Mouse (Mus musculus) embryo, embryonic 11.5 days (tissue): Measurements from ENCODE around the gene Ndufaf3.

Source experiments
- DNase-seq: peaks from one replicate; pipeline ENCODE4 v3.0.0-alpha.2; 2012; ENCODE audit warnings: low read depth, low spot score

Gene Ndufaf3

DNA sequence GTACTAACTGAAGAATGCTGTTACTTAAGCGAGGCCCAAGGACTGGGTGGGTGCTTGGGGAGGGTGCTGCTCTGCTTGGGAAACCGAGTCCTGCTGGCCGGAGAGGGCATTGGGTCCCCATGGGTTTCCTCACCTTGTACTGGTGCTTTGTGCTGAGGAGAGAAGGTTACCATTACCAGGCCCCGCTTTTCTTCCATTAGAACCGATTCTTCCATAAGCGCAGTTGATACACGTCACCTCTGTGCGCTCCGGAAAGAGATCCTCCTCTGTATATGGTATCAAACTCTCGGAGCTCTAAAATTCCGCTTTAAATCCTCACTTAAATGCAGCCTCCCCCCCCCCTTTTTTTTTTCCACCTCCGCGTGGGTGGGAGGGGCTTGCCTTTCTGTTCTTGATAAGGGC is 49.3 kb downstream of the Ndufaf3 start:
- peak; percentile 27 for DNase-seq

DNA sequence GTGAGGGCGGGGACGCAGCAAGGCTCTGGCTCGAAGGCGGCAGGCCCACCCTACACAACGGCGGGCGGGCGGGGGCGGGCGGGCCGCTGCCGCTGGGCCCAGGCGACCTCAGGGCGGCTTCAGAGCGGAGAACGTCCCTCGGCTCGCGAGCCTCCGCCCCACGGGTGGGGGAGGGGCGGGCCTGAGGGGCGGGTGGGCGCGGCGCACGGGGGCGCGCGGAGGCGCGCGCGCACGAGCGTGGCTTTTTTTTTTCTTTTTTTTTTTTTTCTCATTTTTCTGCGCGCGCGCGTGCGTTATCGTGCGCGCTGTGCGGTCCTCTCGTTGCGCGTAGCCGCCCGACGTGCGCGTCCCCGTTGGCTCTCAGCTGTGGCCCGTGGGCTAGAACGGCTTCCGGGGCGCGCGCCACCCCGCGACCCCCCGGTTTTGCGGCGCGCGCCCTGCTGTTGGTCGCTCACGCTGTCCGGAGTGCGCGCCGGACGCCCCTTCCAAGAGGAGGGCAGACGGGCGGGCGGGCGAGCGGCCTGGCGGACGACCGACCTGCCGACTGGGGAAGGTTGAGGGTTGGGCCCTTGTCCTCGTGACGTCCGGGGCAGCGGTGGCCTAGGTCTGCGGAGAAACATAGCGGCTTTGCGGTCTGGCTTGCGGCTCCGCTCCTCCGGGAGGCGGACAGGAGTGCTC is 49.8 kb downstream of the Ndufaf3 start:
- DNase-seq, result peak; percentile 80

DNA sequence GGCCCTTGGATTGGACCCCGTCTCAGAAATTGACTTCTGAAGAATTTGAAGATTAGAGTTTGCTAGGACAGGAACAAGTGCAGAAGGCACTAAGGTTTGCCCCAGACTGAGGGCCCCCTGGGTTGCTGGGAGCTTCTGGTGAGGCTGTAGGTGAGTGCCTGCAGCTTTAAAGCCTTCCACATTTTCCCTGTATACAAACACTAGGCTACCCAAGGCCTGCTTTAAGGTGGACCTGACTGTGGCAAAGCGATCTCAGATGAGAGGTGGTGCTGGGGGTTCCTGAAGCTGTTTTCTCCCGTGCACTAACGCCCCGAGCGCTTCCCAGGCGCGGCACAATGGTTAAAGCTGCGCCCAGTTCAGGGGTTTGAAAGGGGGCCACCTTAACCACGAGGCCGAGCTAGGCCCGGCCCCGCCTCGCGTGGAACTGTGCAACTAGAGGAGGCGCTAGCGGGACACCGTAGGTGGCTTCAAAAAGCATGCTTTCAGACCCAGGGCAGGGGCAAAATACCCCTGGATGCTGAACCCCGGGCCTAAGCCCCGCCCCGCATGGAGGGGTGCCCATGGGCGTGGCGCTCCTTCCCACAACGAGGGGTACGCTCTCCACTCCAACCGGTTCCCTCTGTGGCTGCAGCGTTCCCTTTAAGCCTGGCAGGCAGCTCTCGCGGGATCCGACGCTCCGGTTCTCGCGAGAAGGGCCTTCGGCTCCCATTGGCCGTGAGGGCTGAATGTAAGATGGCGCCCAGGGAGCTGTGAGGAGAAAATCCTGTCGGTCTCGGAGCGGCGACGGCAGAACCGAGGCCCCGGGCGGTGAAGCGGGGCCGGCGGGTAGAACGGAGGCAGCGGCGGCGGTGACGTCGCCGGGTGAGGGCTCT is 50.6 kb downstream of the Ndufaf3 start, which contains the start of gene Qrich1:
Qrich1 (plus strand) TSS at position 427 of the 872 bp plus-strand sequence.
- peak; percentile 98 for DNase-seq
